Mouse (Mus musculus) spleen, adult 2 months (tissue): ENCODE measurements at regions not wholly inside any gene's neighbourhood (a gene's known extent, or its start where the extent isn't known, plus 50 kb on each side); places are given as distances from the start of the nearest gene placed in this dataset.
"Not testable (repeated sequence)": the region's sequence is repeated elsewhere in the genome, so short reads cannot be mapped to it uniquely, and the experiment has no call there.

ENCODE experiments used
- DNase-seq, 2 experiments: peaks; one replicate each; pipeline versions ENCODE4 v3.0.0 to v3.0.0-alpha.2; 2012 to 2021; ENCODE audit warnings: low spot score in 2 of 2, low read depth in 1 of 2
- H3K27ac ChIP-seq: fragments of 200-500 bp; 2 replicates; pipeline ENCODE4 v1.5.1; 2012; ENCODE audit warnings: low read length, inconsistent platforms; ENCODE audit not compliant: insufficient read depth
- H3K27me3 ChIP-seq: fragments of 200-500 bp; 2 replicates; pipeline ENCODE4 v1.6.1; 2012; ENCODE audit warnings: mild to moderate bottlenecking, moderate library complexity, low read length, inconsistent platforms; ENCODE audit not compliant: control insufficient read depth, insufficient read depth
- H3K36me3 ChIP-seq: fragments of 200-500 bp; 2 replicates; pipeline ENCODE4 v1.6.1; 2012; ENCODE audit warnings: mild to moderate bottlenecking, low read length, inconsistent platforms; ENCODE audit not compliant: control insufficient read depth, insufficient read depth
- H3K4me1 ChIP-seq: fragments of 200-500 bp; 2 replicates; pipeline ENCODE4 v1.6.1; 2011; ENCODE audit warnings: inconsistent platforms; ENCODE audit not compliant: control insufficient read depth, insufficient read depth, insufficient read length
- H3K4me3 ChIP-seq: fragments of 200-500 bp; 2 replicates; pipeline ENCODE4 v1.5.1; 2011; ENCODE audit warnings: mild to moderate bottlenecking, inconsistent platforms; ENCODE audit not compliant: insufficient read depth, insufficient read length; ENCODE audit errors: extremely low read depth
- CTCF ChIP-seq: fragments of 200-500 bp; IDR thresholded peaks from 2 replicates; pipeline ENCODE4 v1.5.1; 2011; ENCODE audit warnings: mild to moderate bottlenecking, inconsistent platforms; ENCODE audit not compliant: insufficient read depth, insufficient read length, insufficient replicate concordance; ENCODE audit errors: extremely low read depth
- POLR2A ChIP-seq: fragments of 200-500 bp; IDR thresholded peaks from 2 replicates; pipeline ENCODE4 v1.6.1; 2011; ENCODE audit warnings: low read depth, low read length, inconsistent platforms
- WGBS: fragments of 180-500 bp; shearing (Covaris S2); methylation state at CpG from one replicate; pipeline ENCODE4 v1.1.7; 2018; 5-methylcytosine and 5-hydroxymethylcytosine counted together

DNA sequence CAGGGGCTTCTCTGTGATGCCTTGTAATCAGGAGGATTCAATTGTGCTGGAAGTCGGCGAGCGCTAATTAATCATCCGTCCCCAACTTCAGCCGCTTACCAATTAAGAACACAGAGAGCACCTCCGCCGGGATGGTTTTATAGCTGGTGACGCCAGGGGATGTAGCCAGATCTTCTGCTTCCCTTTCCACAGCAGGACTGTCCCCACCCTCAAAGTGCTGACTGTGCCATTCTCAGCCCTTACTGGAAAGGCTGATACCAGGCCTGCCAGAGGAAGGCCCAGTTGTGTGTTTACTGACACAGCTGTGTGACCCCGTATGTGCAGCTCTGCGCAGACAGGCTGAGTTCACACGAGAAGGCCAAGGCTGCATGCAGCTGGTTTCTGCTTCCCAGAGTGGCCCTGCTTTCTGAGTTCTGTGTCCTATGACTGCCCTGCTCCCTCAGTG lies 59.9 kb upstream of the Bend4 start:
- Histone ChIP-seq H3K4me3 (no peak overlapping the region), H3K27me3 (no peaks in the 10 kb centered on the region), H3K4me1 (no peaks in the 10 kb centered on the region), H3K27ac (no peak overlapping the region), H3K36me3 (no peaks in the 10 kb centered on the region)
- DNase-seq: no peak
- 85% methylated on average over 11 of the region's 11 CpGs for WGBS
- no peak for TF ChIP-seq CTCF
- no peak for TF ChIP-seq POLR2A

DNA sequence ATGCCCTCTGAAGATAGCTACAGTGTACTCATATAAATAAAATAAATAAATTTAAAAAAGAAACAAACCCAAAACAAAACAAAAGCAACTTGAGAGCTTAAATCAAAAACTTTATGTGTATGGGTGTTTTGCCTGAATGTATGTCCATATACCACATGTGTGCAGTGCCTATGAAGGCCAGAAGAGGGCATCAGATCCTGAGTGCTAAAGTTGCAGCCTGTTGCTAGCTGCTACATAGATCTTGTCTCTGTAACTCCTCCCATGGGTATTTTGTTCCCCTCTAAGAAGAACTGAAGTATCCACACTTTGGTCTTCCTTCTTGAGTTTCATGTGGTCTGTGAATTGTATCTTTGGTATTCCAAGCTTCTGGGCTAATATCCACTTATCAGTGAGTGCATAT lies 62.6 kb upstream of the Bend4 start:
- not testable (repeated sequence) for DNase-seq, H3K27ac ChIP-seq, H3K4me1 ChIP-seq, H3K36me3 ChIP-seq, H3K27me3 ChIP-seq, H3K4me3 ChIP-seq

DNA sequence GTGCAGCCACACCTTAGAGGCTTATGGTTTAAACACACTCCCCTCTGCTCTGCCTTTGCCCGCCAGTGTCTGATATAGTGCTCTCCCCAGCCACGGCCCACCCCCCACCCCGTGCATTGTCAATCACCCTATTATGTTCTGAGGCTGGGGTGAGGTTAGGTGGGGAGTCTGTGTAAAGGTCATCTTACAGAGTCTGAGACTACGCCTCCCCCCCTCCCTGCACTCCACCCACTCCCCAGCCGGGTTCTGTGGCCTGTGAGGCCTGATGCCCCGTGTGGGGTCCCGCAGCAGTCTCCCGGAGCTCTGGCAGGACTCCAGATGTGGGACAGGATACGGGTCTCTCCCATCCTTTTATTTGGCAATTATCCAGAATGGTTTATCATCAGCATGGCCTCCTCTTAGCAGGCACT lies 64.8 kb upstream of the Bend4 start:
- H3K4me3 ChIP-seq: no peak overlapping the region
- TF ChIP-seq CTCF: no peak
- H3K27ac ChIP-seq: no peak overlapping the region
- no peaks in the 10 kb centered on the region for H3K27me3 ChIP-seq
- no peaks in the 10 kb centered on the region for H3K4me1 ChIP-seq
- H3K36me3 ChIP-seq: no peaks in the 10 kb centered on the region
- WGBS: 86% methylated on average over 9 of the region's 9 CpGs
- DNase-seq: no peak

DNA sequence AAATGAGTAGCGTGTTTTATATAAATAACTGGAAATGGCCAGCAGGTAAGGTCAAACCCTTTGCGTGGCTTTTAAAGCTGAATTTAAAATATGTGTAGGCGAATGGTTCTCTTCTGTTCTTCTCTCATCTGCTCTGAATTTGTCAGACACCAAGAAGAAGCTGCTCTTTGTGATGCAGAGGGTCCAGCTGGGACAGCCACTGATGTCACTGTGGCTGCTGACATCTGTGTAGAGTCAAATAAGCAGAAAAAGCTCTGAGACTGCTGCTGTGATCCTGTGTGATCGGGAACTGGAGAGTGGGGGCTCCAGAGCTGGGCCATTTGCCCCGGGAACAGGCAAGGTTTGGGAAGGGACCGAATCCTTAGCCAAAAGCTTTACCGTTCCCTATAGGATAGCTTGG lies 68.6 kb upstream of the Bend4 start:
- DNase-seq: no peak
- Histone ChIP-seq H3K4me3 (no peak overlapping the region), H3K4me1 (no peaks in the 10 kb centered on the region), H3K36me3 (no peaks in the 10 kb centered on the region), H3K27me3 (no peaks in the 10 kb centered on the region), H3K27ac (no peak overlapping the region)
- TF ChIP-seq POLR2A: no peak
- no peak for TF ChIP-seq CTCF
- WGBS: 91% methylated on average over 7 of the region's 7 CpGs

DNA sequence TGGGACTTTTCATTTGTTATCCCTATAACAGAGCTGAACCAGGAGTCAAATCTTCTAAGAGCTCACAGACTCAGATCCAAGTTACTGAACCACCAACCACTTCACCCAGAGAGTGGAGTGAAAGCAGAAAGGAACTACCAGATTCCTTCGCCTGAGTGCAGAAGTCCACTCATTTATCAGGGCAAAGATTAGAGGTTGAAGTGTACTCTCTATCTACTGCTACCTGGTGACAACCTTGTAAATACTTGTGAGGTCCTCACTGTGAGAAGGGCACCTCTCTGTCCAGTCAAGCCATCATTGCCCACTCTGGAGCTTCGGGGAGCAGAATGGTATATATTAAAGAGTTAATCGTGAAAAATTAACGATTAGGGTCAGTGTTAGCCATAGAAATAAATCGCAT lies 87.4 kb upstream of the Shisa3 start:
- DNase-seq: no peak
- H3K4me1 ChIP-seq: no peaks in the 10 kb centered on the region
- no peak overlapping the region for H3K27ac ChIP-seq
- no peaks in the 10 kb centered on the region for H3K36me3 ChIP-seq
- 89% methylated on average over 5 of the region's 5 CpGs for WGBS
- H3K27me3 ChIP-seq: no peaks in the 10 kb centered on the region
- TF ChIP-seq CTCF (no peak), POLR2A (no peak)
- no peak overlapping the region for H3K4me3 ChIP-seq

DNA sequence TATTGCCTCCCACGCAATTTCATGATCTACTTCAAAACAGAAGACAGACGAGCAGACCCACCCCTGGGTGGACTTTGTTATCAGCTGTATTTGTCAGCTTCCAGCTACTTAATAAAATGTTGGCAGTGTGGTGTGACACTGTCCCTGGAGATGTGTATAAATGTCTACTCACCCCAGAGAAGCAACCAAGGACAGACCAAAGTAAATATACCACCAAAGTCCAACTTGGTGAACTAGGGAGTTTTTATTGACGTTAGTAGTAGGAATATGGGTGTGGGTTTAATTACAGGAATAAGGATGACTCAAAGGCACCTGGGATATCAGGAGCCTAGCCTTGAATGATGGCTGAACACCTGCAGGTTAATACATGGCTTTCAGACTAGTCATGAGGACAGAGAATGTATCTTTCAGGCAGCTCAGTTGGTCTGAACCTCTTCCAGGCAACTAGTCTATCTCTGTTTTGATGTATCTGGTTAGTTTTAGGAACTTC lies 86.2 kb upstream of the Shisa3 start:
- 80% methylated on average over 3 of the region's 3 CpGs for WGBS
- no peak overlapping the region for H3K4me3 ChIP-seq
- no peak overlapping the region for H3K27ac ChIP-seq
- TF ChIP-seq POLR2A (no peak), CTCF (no peak)
- DNase-seq: no peak
- no peaks in the 10 kb centered on the region for H3K4me1 ChIP-seq
- no peaks in the 10 kb centered on the region for H3K36me3 ChIP-seq
- H3K27me3 ChIP-seq: no peaks in the 10 kb centered on the region

DNA sequence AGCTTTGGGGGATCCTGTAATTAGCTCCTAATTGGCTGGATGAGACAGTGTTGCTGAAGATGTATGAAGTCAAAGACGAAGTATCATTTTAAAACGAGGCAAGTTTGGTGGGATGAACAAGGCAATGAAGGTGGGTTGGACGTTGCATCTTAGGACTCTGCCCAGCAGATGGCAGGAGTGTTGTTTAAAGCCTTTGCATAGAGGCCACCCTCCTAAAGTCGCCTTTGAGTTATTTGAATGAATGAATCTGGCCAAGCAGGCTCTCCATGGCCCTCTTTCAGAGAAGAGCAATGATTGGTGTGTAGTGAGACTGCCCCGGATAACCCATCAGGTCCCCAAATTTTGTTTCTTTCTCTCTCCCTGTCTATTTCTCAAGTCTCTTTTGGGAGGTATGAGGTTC lies 77.5 kb upstream of the Shisa3 start:
- Histone ChIP-seq H3K4me3 (no peak overlapping the region), H3K27me3 (no peaks in the 10 kb centered on the region), H3K36me3 (no peaks in the 10 kb centered on the region), H3K4me1 (no peaks in the 10 kb centered on the region), H3K27ac (no peak overlapping the region)
- no peak for TF ChIP-seq POLR2A
- no peak for TF ChIP-seq CTCF
- no peak for DNase-seq
- 54% methylated on average over 5 of the region's 5 CpGs for WGBS
